Mouse (Mus musculus): ENCODE results near the gene Tmprss11g.

Gene Tmprss11g

DNA sequence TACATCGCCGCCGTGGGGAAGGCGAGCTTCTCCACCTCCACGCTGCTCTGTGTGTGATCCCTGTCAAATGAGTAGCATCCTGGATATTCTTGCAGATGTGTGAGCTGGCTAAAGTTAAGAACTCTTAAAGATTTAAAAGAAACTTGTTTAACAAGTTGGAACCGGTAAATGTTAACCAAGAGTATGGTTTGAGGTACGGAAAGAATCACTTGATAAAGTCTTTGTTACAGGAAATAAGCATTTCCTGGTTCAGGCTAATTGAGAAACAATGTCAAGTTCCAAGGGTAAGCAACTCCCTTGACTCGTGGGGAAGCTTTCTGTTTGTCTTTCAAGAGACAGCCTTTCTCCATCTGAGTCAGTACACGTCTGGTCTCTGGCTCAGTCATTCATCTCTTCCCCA is at the start of gene Tmprss11g:
Tmprss11g (minus strand) TSS at position 101 of the 400 bp plus-strand sequence.
- DNase-seq, result no peak

DNA sequence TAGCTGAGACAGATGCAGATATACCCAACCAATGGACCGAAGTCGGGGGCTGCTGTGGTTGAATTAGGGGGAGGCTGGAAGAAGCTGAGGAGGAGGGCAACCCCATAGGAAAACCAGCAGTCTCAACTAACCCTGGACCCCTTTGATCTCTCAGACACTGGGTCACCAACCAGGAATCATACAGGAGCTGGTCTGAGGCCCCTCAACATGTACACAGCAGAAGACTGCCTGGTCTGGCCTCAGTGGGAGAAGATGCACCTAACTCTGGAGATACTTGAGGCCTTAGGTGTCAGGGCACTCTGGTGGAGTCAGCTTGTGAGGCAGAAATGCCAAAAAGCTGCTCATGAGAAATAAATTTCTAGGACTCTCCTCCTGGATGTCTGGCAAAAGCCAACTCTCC is 28.3 kb upstream of the Tmprss11g start:
- no peak for DNase-seq

DNA sequence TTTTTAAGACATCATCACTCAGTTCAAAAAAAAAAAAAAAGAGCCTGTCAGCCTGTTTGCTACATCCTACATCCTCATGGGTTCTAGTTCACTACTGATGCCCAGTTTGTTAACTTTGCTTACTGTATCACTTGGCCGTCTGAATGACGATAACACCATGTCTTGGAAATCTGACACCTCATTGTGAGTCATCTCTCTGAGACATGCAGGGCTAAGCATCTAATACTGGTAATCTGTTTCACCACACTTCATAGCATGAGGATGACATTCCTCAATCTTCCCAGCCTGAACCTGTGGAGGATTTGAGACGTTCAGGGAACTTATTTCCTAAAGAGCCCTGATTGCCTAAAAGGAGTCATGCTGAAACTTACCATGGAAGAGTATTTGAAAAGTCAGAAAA is 22.2 kb upstream of the Tmprss11g start:
- no peak for DNase-seq

DNA sequence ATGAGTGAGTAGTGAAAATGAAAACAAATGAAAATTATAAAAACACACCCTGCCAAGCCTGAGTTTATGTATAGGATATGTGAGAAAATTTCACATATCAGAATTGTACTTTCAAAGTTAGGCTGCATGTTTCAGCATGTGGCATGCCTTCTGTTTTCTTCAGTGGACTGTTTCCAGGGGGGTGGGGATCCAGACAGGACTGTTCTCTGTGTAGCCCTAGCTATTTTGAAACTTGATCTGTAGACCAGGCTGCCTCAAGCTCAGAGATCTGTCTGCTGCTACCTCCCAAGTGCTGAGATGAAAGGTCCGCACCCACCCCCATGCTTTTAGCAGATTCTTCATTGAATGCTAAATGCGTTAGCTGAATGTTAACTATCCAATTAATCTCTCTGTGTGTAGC is 10.3 kb upstream of the Tmprss11g start:
- DNase-seq, result no peak

DNA sequence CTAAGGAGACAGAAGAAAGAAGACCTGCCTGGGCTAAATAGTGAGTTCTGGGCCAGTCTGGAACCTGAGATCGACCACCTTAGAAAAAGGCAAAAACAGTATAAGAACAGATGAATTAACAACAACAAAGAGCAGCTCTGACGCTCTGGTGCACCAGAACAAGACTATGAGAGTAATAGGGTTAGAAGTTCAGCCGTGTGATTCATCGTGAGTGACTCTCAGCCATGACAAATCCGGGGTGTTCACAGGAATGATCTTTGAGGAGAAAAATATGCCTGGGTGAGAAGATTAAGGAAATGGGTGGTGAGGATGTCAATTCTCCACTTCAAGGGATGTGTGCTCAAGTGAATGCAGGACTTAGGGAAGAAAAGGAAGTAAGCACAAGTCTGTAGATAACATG is 6.9 kb downstream of the Tmprss11g start:
- DNase-seq, result no peak

DNA sequence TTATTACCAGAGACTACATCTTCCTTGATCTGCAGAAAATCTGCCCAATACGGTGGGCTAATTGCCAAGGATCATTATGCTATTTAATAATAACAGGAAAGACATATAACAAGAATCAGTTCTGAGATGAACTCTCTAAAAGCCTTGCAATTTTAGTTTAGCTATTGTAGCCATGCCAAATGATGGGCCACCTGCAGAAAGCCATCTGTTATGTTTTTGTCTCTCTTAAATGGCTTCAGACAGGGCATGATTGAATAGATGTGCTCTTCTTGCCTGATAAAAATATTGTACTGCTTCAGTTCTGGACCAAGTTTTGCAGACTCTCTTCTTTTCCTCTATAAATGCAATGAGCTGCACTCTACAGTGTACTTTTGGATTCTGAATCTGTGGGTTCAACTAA is 24.9 kb downstream of the Tmprss11g start:
- DNase-seq, result no peak

DNA sequence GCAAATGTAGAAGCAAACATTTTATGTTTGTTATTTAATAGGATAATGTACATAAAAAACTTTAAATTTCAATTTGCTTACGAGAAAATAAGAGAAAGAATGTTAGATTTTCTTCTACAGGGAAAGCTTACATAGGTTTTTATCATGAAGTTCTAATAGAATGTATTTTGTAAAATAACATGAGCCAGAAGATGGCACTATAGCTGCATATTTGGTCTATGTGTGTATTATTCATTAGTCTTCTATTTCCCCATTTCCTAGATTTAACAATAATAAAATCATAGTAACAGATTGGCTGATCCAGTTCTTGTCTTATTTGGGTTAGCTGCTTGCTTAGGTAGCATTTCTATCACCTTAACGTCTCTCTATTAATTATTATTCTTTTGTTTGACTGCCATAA is 35.8 kb downstream of the Tmprss11g start:
- no peak for DNase-seq

DNA sequence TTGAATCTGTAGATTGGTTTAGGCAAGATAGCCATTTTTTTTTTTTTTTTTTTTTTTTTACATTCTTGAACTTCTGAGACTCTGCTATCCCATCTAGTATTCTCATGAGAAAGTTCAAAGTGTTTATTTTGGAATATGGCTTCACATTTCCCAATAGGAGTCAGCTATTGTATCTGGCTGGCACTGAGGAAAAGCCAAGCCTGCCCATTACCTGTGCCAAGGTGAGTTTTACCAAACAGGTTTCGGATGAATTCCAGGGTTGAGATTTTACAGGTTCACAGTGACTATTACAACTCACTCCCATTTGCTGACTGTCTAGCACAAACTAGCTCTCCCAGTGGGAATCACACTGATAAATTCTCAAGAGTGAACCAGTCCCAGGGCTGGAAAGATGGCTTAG is 36.4 kb downstream of the Tmprss11g start:
- no peak for DNase-seq

DNA sequence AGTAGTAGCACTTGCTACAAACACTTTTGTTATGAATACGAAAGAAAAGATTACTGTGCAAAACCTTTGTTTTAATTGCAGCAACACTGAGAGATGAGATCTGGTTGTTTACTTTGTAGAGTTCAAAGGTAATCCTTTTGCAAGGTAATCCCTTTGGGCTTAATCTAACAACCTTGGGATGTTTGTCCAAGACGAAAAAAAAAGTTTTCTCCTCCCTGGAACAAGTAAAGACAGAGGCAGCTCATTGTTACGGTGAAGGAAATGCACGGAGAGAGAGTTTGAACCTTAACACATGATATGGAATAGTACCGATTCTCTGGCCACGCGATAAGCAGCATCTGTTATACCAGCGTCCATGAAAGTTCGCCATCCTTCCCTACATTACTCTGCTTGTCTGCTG is 44.5 kb downstream of the Tmprss11g start:
- DNase-seq, result no peak

DNA sequence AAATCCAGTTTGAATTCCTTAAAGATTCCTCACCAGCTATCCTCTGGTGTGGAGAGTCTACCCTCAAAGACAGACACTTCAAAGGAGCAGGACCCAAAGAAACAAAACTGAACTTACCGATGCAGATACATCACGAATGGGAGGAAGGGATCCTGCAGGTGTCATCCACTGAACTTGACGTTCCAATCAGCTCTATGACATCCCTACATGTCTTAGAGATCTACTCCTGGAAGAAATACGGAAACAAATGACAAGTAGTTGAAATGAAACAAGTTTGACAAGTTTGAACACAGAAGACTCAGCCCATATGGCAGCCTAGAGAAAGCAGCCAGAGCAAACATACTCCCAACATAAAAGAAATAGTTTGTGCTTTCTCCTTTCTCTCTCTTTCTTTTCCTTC is 49.5 kb downstream of the Tmprss11g start, which contains the start of gene Tmprss11a:
Tmprss11a (minus strand) TSS at position 101 of the 400 bp plus-strand sequence.
- no peak for DNase-seq

DNA sequence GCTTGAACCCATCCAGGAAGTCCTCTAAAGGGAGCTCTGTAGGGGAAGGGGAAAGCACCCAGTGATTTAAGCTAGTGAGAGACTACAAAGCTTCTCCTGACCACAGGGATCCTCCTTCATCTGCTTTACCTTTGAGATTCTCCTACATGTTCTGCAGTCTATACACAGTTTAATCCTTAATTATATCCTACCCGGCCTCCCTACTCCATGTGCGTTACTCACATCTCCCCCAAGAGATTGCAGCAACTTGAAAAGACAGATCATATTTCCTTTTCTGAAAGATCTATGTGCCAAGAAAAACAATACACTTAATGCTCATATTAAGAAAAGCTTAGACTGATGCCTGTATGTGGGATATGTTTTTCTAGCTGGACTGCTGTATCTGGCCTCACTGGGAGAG is 79.1 kb downstream of the Tmprss11g start:
- no peak for DNase-seq

DNA sequence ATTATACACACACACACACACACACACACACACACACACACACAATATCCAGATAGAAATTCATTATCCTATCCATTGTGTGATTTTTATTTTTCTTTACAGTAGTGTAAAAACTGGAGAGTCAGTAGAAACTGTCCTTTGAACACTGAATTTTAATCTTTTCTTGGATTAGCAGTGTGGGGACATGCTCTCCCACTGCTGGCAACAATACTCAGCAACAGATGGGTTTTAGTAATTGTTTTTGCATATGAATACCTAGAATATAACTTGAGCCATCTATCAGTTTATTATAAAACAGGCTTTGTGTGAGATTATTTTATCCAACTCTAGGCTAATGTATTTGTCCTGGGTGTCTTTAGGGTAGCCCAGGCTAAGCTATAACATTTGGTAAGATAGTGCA is 79.9 kb downstream of the Tmprss11g start:
- DNase-seq, result no peak

Measured in lung, postnatal 14 days (tissue).